Mouse (Mus musculus) c-Kit-positive CD71-positive TER-119-positive erythroid progenitor cells, embryonic 14.5 days (primary cell): ENCODE results near the gene Gnb5.

ENCODE experiments used
- DNase-seq: peaks from one replicate; pipeline ENCODE4 v3.0.0-alpha.2; 2013; ENCODE audit warnings: low spot score

Gnb5 gene

DNA sequence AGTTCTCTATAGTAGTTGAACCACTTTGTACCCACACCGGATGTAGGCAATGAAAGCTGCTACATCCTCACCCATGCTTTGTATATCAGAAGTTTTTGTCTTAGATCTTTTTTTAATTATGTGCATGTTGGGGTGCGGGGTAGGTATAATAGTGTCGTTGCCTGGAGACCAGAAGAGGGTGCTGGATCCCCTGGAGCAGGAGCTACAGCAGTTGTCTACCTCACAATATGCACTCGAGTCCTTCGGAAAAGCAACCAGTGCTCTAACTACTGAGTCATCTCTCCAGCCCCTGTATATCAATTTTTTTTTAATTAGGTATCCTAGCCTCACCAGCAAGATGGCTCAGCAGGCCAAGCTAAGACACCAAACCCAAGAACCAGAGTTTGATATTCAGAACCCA is 927 bp downstream of the Gnb5 start:
- no peak for DNase-seq

DNA sequence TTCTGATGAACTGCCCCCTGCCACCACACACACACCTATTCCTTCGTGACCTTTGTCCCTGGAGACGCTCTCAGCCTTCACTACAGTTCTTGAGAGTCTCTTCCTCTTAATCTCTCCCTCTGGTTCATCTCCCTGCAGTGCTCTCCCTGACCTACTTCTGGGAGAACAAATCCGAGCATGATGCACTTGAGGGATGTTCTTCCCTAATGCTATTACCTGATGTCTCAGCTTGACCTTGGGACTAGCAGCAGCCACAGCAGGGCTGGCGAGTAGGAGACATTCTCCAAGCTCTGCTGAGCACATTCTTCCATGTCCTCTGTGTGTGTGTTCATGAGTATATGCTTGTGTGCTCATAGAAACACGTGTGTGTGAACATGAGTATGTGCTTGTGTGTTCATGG is 2.5 kb downstream of the Gnb5 start:
- no peak for DNase-seq

DNA sequence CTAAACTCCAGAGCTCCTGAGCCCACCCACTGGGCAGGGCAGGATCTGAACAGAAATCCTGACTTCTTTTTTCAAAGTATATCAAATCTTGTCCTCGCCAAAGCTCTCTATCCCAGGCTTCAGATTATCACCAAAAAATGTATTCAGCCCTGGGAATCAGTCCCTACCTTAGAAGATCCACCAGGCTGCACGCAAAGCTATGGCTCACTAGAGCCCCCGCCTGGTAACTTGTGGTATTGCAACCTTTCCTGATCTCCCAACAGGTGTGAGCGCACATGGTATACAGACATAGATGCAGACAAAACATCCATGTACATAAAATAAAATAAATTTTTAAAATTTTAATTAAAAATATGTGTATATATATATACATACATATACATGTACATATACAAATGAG is 5.9 kb downstream of the Gnb5 start:
- DNase-seq, result peak; percentile 64

DNA sequence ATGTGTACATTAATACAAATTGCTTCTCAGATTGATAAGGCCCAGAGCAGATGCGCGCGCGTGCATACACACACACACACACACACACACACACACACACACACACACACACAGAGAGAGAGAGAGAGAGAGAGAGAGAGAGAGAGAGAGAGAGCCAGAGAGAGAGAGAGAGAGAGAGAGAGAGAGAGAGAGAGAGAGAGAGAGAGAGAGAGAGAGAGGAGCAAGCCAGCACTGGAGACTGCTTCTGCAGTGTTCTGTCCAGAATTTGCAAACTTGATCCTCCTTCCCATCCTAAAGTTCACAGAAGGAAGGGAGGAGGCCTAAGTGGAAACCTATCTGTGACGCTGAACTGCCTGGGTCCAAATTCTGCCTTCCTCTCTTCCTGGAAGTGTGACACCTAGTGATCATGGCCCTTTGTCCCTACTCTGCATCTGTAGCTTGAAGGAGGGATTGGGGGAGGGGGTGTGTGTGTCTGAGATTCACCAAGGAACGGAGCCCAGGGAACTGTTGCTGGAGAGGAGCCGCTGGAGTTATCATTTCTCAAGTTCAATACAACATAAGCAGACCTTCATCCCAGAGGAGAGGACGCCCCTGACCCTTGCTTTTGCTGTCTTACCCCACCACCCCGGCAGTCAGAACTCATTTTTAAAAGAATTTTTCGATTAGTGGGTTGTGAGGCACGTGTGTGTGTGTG is 7.2 kb downstream of the Gnb5 start:
- DNase-seq, result no peak

- peak; percentile 19 for DNase-seq
Observed at GRCm38 (mm10) chr9:75313832-75314516, 7.9 kb downstream of the Gnb5 start.

DNA sequence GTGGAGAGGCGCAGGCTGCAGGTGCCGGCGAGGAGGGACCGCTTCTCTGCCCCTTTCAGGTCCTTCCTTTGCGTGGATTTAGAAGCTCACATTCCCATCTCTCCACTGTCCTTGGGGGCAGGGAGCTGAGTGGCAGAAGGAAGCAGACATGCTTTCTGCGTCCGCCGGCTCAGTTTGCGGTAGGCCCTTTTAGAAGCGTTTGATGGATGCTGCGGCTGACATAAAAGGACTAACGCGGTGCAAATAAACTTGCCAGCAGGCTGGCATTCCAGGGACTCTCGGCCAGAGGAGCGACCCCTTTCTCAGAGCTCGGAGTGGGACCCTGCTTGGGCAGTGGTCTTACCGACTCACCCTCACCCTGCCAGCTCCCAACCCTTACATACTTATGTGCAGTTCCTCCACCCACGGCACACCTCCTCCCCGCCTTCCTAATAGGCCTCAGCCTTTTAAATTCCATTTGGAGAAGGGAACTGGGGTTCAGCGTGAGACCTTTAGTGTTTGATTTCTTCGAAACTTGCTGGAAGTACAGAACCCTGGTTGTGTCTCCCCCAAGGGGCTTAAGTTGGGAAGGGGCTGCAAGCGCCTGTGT is 8.5 kb downstream of the Gnb5 start:
- no peak for DNase-seq

DNA sequence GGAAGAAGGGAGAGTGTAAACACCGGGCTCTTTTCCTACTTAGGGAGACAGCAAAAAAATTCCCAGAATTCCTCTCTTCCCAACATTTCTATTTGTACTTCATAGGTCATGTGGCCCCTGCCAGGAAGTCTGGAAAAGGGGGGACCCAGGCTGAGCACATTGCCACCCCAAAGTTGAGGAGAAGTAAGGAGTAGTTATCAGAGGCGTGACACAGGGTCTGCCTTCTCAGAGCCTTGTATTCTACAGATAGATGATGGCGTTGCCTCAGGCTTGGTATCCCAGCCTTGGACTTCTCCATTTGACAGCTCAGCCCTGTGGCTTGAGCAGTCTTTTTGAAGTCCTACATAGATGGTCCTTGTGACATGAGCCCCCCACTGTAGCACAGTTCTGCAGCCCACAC is 9.2 kb downstream of the Gnb5 start:
- DNase-seq, result no peak

- no peak for DNase-seq
Observed at GRCm38 (mm10) chr9:75316771-75317170, 10.7 kb downstream of the Gnb5 start.

DNA sequence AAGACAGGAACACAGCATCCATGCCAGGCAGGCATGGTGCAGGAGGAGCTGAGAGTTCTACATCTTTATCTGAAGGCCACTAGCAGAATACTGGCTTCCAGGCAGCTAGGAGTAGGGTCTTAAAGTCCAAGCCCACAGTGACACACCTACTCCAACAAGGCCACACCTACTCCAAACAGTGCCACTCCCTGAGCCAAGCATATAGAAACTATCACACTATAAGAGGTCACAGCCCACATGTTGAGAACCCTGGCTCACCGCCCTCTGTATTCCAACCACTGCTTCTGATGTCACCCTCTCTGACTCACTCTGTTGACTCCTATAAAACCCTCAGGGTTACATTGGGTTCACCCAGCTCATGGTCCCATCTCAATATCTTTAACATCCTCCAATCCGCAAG is 12.1 kb downstream of the Gnb5 start:
- no peak for DNase-seq

GRCm38 (mm10) chr9:75319365-75319764 is 13.3 kb downstream of the Gnb5 start:
- no peak for DNase-seq

DNA sequence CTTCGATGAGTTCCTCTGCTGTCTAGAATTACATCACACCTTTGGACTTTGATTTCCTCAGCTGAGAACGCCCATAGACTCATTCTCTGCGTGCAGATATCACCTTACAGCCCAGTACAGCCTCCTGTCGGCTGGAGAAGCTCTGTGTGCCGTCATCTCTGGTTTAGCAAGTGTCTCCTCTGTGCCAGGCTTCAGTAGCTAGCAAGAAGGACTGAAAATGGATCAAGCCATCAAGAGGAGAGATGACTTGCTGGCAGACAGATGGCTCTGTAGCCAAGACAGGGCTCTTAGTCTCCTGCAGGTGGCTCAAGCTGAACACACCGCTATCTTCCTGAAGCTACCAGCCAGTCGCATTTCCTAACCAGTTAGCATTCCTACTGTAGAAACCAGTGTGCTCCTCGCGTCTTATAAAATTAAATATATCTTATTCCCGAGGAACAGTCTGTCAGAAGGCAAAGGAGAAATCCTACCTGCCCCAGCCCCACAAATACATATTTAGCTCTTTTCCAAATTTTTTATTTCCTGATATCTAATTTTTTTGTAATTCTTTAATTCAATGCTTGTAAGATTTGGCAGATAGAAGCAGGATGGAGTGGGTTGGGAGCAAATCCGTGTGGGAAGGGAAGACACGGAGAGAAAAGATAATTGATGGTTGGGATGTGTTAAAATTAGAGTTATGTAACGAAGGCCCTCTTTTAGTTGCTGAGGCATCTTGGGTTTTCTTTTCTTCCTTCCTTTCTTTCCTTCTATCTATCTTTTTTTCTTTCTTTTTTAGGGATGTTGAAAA is 16.2 kb downstream of the Gnb5 start:
- no peak for DNase-seq

- no peak for DNase-seq
Observed at GRCm38 (mm10) chr9:75328047-75328446, 22.0 kb downstream of the Gnb5 start.

- no peak for DNase-seq
Observed at GRCm38 (mm10) chr9:75330821-75331220, 24.7 kb downstream of the Gnb5 start.

- DNase-seq, result no peak
Observed at GRCm38 (mm10) chr9:75334440-75334839, 28.4 kb downstream of the Gnb5 start.

DNA sequence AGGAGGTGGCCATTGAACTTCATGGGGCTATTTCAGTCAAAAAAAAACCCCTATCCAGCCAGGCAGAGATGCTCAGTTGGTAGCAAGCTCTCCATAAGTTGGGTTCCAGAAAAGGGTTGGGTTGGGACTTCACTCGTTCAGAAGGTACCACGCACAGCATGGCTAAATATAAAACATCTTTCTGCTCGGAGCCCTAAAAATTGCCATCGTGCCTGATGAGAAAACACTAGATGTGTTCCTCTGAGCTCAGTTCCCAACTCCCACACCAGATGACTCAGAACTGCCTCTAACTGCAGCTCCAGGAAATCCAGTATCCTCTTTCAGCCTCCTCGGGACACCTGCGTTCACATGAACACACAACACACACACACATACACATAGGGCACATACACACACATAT is 31.9 kb downstream of the Gnb5 start:
- DNase-seq, result no peak

GRCm38 (mm10) chr9:75342433-75342832 is 36.3 kb downstream of the Gnb5 start:
- DNase-seq, result no peak

DNA sequence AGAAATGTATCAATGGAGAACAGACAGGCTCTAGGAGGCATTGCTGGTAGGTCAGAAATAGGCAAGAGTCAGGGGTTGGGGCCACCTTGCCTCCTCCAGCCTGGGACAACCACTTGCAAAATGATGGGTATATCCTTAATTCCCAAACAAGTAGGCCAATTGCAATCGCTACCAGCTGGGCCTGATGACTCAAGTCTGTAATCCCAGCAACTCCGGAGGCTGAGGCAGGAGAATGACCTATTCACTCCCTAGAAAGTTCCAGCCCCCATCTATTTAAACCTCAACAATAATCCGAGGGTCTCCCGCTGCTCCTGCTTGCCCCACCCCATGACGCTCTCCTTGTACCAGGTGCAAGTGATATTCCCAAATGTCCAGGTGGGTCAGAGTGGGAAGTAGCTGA is 41.4 kb downstream of the Gnb5 start, which contains the start of gene Bcl2l10:
TSS of gene Bcl2l10 (plus strand) at position 301 of the 400 bp plus-strand sequence.
- DNase-seq, result no peak

DNA sequence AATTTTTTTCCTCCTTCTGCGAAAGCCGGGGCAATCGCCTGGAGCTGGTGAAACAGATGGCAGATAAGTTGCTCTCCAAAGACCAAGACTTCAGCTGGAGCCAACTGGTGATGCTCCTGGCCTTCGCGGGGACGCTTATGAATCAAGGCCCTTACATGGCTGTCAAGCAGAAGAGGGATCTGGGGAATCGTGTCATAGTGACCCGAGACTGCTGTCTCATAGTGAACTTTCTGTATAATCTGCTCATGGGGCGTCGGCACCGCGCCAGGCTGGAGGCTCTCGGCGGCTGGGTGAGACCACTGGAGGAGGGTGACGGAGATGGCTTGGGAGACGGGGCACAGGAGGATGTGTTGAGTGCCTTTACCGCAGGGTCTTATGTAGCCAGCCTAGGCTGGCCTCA is 42.0 kb downstream of the Gnb5 start:
- no peak for DNase-seq

DNA sequence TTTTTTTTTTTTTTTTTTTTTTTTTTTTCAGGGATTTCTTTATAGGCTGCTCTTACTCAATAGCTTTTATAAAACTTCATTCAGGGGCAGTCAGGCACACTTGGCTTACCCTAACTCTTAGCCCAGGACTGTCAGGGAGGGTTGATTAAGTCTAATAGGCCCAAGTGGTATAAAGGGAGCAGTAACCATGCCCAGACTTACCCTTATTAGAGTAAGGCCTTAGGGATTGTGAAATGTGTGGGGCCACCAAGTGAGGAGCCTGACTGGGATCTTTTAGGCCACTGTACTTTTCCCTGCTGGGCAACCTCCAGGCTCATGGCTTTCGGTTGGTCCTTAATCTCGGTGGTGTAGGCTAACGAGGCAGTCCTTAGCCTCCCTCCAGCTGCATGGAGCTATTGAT is 42.6 kb downstream of the Gnb5 start:
- DNase-seq, result no peak

DNA sequence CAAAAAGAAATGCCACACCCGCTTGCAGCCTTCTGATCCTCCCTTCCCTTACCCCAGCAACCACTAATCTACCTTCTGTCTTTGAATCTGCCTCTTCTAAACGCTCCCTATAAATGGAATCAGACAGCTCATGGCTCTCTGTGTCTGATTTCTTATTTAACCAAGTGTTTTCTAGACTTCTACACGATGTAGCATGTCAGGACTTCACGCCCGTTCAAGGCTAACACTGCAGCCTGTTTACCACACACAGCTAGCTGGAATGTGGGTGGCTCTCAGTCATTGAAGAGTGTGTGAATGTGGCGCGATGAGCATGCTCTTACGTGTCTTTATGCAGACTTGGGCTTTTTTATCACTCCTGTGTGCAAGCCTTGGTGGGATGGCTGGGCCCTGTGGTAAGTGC is 47.0 kb downstream of the Gnb5 start:
- DNase-seq, result no peak

- DNase-seq, result peak; percentile 18
Observed at GRCm38 (mm10) chr9:75355783-75356182, 49.7 kb downstream of the Gnb5 start.

DNA sequence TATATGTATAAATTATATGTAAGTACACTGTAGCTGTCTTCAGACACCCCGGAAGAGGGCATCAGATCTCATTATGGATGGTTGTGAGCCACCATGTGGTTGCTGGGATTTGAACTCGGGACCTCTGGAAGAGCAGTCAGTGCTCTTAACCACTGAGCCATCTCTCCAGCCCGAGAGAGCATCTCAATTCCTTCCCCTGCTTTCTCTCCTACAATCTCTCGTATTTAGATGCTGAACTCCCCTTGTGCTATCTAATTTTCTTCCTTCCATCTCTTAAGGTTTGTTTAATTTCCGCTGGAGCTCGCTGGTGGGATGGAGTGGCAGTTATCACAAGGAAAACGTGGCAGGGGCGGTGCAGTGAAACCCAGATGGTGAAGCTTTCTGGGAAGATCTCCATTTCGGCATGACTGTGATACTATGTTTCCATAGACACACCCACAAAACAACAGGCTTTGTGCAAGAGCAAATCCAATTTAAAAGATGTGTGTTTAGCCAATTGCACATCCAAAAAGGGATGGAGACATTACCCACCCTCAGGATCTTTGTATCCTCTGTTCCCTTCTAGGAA is 51.1 kb downstream of the Gnb5 start:
- no peak for DNase-seq
